Comparison of ENCODE assay signal across 20 mouse cellular contexts in the genomic region with DNA sequence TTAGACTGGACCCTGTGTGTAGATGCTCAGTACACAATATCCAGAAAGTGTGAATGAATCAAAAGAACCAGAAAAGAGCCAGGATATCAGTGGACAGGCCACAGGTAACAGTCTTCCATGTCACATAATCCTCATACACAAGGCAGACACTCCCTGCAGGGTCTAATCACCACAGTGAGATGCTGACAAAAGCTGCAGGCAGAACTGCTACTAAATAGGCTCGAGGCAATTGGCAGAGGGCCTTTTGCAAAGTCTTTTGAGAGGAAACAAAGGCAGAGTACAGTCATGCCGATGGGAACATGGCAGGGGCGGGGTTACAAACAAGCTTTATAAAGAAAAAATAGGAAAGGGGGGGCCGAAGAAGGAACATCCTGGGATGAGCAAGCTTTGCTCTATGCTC.
DNase-seq lines count a peak whose midpoint lies in the region; ATAC-seq lines count a peak whose summit lies in the region.
"Had no signal": no experiment of that assay in that cellular context is flagged by ENCODE, and none has a peak within 500 bp of the region (broad histone marks: within the 10 kb centered on the region; RNA-seq: fewer than 3 reads in every experiment).

No protein-coding gene starts in this region.

- no peak for DNase-seq in hindbrain, embryonic 11.5 days (ENCODE audit: low spot score)
- no peak for DNase-seq in neural tube, embryonic 10.5 days (ENCODE audit: extremely low spot score, low spot score)
- no peak for DNase-seq in urinary bladder, postnatal 4 days (ENCODE audit: low spot score in 2 of 2)
- no peak for DNase-seq in spleen, adult 12 weeks (ENCODE audit: low spot score)
- DNase-seq: adrenal gland, postnatal 10 days; cerebellum, adult 11-12 months; cerebellum, postnatal 14 days; embryo, embryonic 11 days; gastrocnemius, adult 2 months; heart, adult 18-20 months; heart, postnatal 36 days; kidney, adult 11 months; lung, postnatal 4 days; right cerebral cortex, adult 18-20 months had no signal

- H3K4me1 ChIP-seq in hindbrain, embryonic 13.5 days (replicated peaks): peaks cover 7% of the 10 kb centered on the region
- no peaks in the 10 kb centered on the region for H3K4me1 ChIP-seq in hindbrain, embryonic 11.5 days (replicated peaks; ENCODE audit: control insufficient read depth, insufficient read depth, low read length)
- H3K4me1 ChIP-seq in neural tube, embryonic 12.5 days: no peaks in the 10 kb centered on the region
- peaks cover 7% of the 10 kb centered on the region for H3K4me1 ChIP-seq in forebrain, embryonic 12.5 days
- H3K4me1 ChIP-seq: lung, embryonic 15.5 days had no signal

- H3K9ac ChIP-seq in hindbrain, embryonic 13.5 days: no peak overlapping the region
- H3K9ac ChIP-seq in hindbrain, embryonic 11.5 days (ENCODE audit: low read depth, low read length): no peak overlapping the region
- no peak overlapping the region for H3K9ac ChIP-seq in neural tube, embryonic 12.5 days
- no peak overlapping the region for H3K9ac ChIP-seq in forebrain, embryonic 12.5 days
- H3K9ac ChIP-seq: liver, embryonic 14.5 days; lung, embryonic 15.5 days had no signal

- H3K27me3 ChIP-seq in hindbrain, embryonic 13.5 days: no peaks in the 10 kb centered on the region
- no peaks in the 10 kb centered on the region for H3K27me3 ChIP-seq in hindbrain, embryonic 11.5 days (ENCODE audit: control insufficient read depth, insufficient read depth, low read length)
- no peaks in the 10 kb centered on the region for H3K27me3 ChIP-seq in neural tube, embryonic 12.5 days (replicated peaks)
- H3K27me3 ChIP-seq in forebrain, embryonic 12.5 days: no peaks in the 10 kb centered on the region
- H3K27me3 ChIP-seq: CH12.LX; lung, embryonic 15.5 days had no signal

- no peaks in the 10 kb centered on the region for H3K9me3 ChIP-seq in hindbrain, embryonic 13.5 days
- H3K9me3 ChIP-seq in hindbrain, embryonic 11.5 days (ENCODE audit: control insufficient read depth, low read length): no peaks in the 10 kb centered on the region
- no peaks in the 10 kb centered on the region for H3K9me3 ChIP-seq in neural tube, embryonic 12.5 days
- H3K9me3 ChIP-seq in forebrain, embryonic 12.5 days: no peaks in the 10 kb centered on the region
- H3K9me3 ChIP-seq: lung, embryonic 15.5 days had no signal

- no peak overlapping the region for H3K4me3 ChIP-seq in hindbrain, embryonic 13.5 days
- no peak overlapping the region for H3K4me3 ChIP-seq in hindbrain, embryonic 11.5 days (ENCODE audit: low read depth, low read length)
- no peak overlapping the region for H3K4me3 ChIP-seq in neural tube, embryonic 12.5 days
- no peak overlapping the region for H3K4me3 ChIP-seq in forebrain, embryonic 12.5 days (replicated peaks)
- H3K4me3 ChIP-seq: gastrocnemius, adult 2 months; lung, embryonic 15.5 days had no signal

- H3K27ac ChIP-seq in hindbrain, embryonic 13.5 days: no peak overlapping the region
- no peak overlapping the region for H3K27ac ChIP-seq in hindbrain, embryonic 11.5 days (ENCODE audit: low read depth, low read length)
- H3K27ac ChIP-seq in neural tube, embryonic 12.5 days: no peak overlapping the region
- H3K27ac ChIP-seq in forebrain, embryonic 12.5 days: no peak overlapping the region
- H3K27ac ChIP-seq: gastrocnemius, adult 2 months; liver, embryonic 14.5 days; lung, embryonic 15.5 days had no signal

- H3K36me3 ChIP-seq in hindbrain, embryonic 13.5 days: no peaks in the 10 kb centered on the region
- H3K36me3 ChIP-seq in hindbrain, embryonic 11.5 days (ENCODE audit: control insufficient read depth, insufficient read depth, low read length): no peaks in the 10 kb centered on the region
- H3K36me3 ChIP-seq in neural tube, embryonic 12.5 days: no peaks in the 10 kb centered on the region
- no peaks in the 10 kb centered on the region for H3K36me3 ChIP-seq in forebrain, embryonic 12.5 days (replicated peaks)
- H3K36me3 ChIP-seq: lung, embryonic 15.5 days had no signal

- ATAC-seq in hindbrain, embryonic 13.5 days (ENCODE audit: low FRiP score): 0 out of 2 replicates have a peak, but pooled peaks have one; percentile 24
- ATAC-seq in hindbrain, embryonic 11.5 days (ENCODE audit: low FRiP score): no peak
- ATAC-seq in neural tube, embryonic 12.5 days (ENCODE audit: low FRiP score, low read depth): 0 out of 2 replicates have a peak, but pooled peaks have one; percentile 44
- ATAC-seq in forebrain, embryonic 12.5 days (ENCODE audit: low FRiP score): peak; percentile 72; the same call in 1 of the 2 replicates

- WGBS in hindbrain, embryonic 13.5 days: 27% methylated on average over 4 of the region's 4 CpGs
- 56% methylated on average over 4 of the region's 4 CpGs for WGBS in hindbrain, embryonic 11.5 days
- 34% methylated on average over 4 of the region's 4 CpGs for WGBS in neural tube, embryonic 12.5 days
- 19% methylated on average over 4 of the region's 4 CpGs for WGBS in forebrain, embryonic 12.5 days

- no peak overlapping the region for H3K4me2 ChIP-seq in hindbrain, embryonic 13.5 days
- H3K4me2 ChIP-seq in hindbrain, embryonic 11.5 days (replicated peaks; ENCODE audit: low read depth, low read length): no peak overlapping the region
- no peak overlapping the region for H3K4me2 ChIP-seq in neural tube, embryonic 12.5 days (replicated peaks)
- H3K4me2 ChIP-seq in forebrain, embryonic 12.5 days: 0 out of 2 replicates have a peak overlapping the region, but pooled peaks have one; percentile 6
- H3K4me2 ChIP-seq: lung, embryonic 15.5 days had no signal
